Mouse (Mus musculus) erythroid progenitor cell, adult 5-6 weeks (primary cell): ENCODE results near the gene Myh2. TPM values are rescaled to one million over a fixed set of nuclear protein-coding genes. Genes with fewer than 3 reads are reported as not detected.

Experiments
- ATAC-seq: replicated peaks from 2 replicates; pipeline ENCODE4 v1.8.0; 2016; ENCODE audit warnings: moderate number of reproducible peaks, mild to moderate bottlenecking, moderate TSS enrichment, inconsistent platforms; ENCODE audit not compliant: poor library complexity, low FRiP score, severe bottlenecking
- total RNA-seq, 2 experiments: library from RNA; stranded (forward) in 1 of 2; stranded (reverse) in 1 of 2; fragments of 150-400 nt in 1 of 2; fragments of 186-747, 209-891 nt in 1 of 2; gene quantifications; 2 replicates each; pipeline versions ENCODE4 v1.2.3 to v1.2.4; 2015 to 2017; ENCODE audit warnings: low replicate concordance in 2 of 2

Gene Myh2
- not detected in 2 replicates for total RNA-seq (2015; ENCODE audit: low replicate concordance)
- total RNA-seq (2017; ENCODE audit: low replicate concordance) = not detected in 2 replicates

GRCm38 (mm10) chr11:67170727-67171126 is at the start of gene Myh2:
Gene Myh2, plus strand, starts transcription at chr11:67171027.
- no peak for ATAC-seq

- no peak for ATAC-seq
These were observed 45.9 kb upstream of the Myh2 start for GRCm38 (mm10) chr11:67124943-67125342.

- ATAC-seq = no peak
These were observed 45.5 kb upstream of the Myh2 start for GRCm38 (mm10) chr11:67125361-67125760.

GRCm38 (mm10) chr11:67133526-67133925 is 37.3 kb upstream of the Myh2 start:
- no peak for ATAC-seq

DNA sequence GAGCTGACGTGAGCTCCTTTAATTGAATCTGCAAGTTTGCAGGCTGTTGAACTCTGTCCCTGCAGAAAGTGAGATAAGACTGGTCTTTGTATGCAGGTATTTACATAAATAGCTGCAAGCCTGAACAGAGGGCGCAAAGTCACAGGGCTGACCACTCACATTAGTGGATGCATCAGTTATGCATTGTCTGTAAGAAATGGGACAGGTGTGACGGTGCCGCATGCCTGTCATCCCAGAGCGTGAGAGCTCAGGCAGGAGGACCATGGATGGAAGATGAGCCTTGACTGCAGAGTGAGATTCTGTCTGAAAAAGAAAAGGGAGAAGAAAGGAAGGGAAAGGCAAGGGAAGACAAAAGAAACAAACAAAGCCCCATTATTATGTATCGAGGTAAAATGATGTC is 36.2 kb upstream of the Myh2 start:
- no peak for ATAC-seq

DNA sequence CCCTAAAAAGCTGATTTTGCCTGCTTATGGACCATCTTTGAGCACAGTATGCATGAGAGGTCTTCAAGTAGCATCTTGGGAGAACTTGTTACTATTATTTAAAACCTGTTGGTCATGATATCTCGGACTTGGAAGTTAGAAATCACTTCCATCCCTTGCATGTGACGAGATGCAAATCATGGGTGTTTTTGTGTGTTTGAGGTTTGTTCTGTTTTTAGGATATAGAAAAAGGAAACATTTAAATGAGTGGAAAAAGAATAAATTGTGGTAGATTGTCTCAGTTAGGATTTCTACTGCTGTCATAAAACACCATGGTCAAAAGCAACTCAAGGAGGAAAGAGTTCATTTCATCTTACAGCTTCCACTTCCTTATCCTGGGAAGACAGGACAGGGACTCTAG is 35.3 kb upstream of the Myh2 start:
- ATAC-seq = no peak

DNA sequence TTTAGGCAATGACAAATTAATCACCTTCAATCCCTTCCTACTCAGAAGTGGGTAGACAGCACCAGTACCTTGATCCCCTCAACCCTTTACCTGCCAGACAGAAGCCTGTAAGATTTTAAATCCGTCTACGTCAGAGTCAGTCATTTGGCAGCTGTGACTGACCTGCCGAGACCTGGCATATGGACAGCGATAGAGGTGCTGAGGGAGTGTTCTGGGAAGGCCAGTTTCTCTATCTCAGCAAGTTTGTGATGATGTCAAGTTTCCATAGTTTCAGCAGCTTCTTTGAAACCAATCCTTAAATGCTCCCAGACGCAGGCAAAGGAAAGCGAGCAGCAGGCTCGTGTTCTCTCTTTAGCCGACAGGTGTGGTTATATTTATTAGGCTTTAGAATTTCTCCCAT is 31.3 kb upstream of the Myh2 start:
- no peak for ATAC-seq

DNA sequence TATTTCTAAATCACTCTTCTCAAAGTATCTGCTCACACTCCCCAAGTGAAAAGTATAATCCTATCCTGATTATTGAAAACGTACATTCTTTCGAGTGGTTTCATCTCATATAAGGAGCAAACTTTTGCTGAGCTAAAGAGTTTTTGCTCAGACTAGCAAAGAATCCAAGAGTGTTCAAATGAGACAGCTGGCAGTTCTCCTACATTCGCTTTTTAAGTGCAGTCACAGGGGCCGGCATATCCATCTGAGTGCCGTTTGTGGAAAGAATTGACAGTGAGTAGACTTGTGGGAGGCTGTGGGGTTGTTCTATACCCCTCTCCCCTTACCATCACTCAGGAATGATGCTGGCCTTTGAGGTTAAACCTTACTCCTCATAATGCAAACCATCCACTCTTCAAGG is 30.7 kb upstream of the Myh2 start:
- no peak for ATAC-seq

- ATAC-seq = no peak
These were observed 29.8 kb upstream of the Myh2 start for GRCm38 (mm10) chr11:67141031-67141430.

DNA sequence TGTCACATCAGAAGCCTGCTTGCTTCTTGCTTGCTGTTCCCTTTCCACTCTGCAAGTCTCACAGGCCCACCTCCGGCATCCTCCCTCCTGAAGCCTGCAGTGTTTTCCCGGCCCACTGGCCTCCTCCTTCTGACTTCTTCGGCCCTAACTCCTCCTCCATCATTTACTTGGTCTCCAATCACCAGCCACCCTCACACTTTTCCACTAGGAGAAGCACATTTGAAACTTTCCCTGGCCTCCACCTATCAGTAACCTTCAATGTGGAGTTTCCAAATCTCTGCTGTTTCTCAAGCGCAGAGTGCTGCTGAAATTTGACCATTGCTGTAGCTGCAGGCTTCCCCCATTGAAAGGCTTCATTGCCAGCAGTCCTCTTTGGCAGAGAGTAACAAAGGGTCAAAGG is 28.8 kb upstream of the Myh2 start:
- no peak for ATAC-seq

DNA sequence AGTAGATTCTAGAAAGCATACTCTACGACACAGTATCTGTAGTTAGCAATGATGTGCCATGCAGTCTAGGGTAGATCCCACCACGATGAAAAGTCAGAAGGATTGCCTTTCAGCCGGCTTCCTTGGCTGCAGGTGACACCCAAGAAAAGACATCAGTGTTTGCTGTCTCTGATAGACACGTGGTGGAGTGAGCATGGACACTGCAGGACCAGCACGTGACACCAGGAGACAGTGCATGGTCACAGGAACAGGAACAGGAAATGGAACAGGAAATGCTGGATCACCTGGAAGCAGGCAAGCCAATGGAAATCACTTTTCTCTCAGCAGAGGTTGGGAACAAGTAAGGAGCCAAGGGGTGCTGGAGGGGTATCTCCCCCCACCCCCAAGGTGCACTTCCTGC is 27.8 kb upstream of the Myh2 start:
- ATAC-seq = no peak

GRCm38 (mm10) chr11:67143863-67144498 is 26.8 kb upstream of the Myh2 start:
- ATAC-seq = no peak

GRCm38 (mm10) chr11:67144559-67145265 is 26.1 kb upstream of the Myh2 start:
- no peak for ATAC-seq

DNA sequence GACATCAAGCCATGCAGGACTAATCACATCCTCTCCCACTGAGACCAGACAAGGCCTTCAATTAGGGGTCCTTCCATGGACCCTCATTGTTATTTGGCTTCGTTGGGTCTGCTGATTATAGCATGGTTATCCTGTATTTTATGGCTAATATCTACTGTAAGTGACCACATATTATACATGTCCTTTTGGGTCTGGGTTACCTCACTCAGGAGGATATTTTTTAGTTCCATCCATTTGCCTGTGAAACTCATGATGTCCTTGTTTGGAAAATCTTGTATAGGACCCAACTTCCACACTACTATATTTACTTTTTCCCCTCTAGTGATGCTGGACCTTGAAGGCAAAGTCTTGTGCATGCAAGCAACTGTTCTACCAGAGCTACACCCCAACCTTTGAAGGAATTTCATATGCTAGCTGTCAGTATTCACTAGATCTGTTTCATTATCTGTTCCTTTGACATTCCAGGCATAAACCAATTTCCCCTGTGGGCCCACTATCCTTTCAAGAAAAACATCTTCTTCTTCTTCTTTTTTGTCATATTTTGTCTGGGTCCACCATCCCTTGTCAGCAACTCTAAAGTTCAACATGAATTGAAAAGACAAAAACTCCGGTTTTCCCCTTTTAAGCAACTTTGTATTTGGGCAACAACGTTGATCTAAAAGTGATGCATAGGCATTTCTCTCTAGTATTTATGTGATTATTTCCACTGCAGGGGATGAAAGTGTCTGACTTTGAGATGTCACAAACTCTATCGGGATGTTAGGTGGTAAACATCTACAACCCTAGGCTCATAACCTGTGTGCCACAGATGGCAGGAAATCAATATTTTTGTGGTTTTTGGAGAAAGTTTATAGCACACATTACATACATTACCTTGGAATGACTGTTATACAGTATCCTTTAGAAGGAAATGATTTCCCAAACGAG is 25.1 kb upstream of the Myh2 start:
- no peak for ATAC-seq

DNA sequence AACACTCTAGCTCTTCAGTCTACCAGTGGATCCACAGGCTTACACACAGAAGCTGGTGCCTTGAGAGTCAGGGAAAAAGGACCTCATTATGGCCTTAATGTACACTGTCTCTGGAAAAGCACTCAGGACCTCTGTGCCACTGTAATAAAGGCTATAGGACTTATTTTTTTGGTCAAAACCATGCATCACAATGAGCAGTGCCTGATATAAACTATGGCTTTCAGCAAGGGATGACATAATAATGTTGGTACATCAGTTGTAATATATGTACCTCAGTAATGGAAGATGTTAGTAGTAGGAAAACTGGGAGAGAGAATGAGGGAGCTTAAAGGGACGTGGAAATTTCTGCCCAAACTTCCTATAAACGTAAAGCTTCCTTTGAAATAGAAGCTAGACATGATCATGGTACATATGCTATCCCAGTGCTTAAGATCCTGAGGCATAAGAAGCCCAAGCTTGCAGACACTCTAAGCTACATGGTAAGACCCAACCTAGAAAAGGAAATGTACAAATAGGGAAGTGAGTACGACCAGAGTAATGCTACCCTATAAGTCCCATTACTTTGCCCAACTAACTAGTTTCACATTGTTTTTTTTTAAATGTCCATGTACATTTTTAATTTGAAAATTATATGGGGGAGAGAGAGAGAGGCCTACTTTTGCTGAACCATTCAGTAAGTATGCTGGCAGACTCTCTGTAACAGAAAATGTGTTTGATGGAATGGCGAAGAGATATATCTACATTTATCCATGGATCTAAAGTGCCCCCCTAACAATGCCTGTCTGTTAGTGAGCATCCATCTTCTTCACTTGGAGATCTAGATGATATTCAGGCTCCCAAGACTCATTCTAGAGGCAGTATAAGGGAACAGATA is 24.2 kb upstream of the Myh2 start:
- no peak for ATAC-seq

DNA sequence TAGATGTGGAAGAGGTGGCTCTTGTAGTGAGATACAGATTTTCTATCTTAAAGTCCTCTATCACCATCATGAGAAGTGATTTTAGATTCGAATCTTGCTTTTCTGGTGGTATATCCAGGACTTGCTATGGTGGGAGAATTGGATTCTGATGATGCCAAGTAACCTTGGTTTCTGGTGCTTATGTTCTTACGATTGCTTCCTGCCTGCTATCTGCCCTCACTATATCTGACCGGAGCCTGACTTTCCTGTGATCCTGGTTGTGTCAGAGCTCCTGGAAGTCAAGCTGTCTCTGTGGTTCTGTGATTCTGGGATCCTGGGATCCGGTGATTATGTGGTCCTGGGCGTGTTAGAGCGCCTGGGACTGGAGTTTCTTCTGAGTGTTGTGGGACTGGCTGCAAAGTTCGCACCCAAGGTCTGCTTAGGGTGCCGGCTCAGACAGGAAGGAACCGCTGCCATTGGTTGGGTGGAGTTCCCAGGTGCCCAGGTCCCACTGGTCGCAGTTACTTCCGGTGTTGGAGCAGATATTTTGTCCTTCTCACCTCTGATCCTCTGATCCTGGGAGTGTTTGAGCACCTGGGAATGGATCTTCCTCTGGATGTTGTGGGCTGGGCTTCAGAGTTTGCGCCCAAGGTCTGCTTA is 23.4 kb upstream of the Myh2 start:
- no peak for ATAC-seq

DNA sequence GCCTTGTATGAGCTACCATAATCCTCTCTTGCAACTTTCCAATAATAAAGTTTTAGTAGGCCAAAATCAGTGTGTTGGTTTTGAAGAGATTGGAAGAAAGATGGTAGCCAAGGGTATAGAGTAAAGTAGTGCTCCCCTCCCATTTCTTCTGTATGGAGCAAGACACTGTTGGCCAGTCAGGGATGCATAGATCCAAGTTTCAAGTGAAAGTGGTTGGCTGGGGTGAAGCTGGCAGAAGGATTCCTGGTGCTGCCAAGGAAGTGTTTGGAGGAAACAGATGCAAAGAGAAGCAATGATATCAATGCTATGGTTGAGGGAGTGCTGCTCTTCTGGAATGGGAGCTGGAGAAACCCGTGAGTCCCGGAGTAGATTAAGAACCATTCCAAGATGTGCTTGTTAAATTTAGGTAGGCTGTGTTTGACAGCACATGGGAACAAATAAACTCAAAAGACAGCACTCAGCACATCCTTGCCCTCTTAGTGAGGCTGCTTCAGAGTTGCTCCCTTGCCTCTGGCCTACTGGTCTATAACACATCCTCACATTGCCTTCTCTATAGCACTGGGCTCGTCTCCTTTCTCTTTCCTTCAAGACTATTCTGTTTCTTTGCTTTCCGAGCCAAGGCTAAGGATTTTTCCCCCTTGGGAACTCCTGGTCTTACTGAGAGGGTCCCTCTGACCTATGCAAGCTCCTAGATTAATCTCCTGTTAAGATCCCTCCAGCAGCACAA is 22.4 kb upstream of the Myh2 start:
- ATAC-seq = no peak

GRCm38 (mm10) chr11:67150237-67150636 is 20.6 kb upstream of the Myh2 start:
- ATAC-seq = no peak

GRCm38 (mm10) chr11:67151159-67151558 is 19.7 kb upstream of the Myh2 start:
- no peak for ATAC-seq
